Mouse (Mus musculus) liver, embryonic 16.5 days (tissue): ENCODE data around the gene Dock9. TPM values are rescaled to one million over a fixed set of nuclear protein-coding genes. Genes with fewer than 3 reads are reported as not detected.

Source experiments
- ATAC-seq: fragments of 200-750 bp; cut with Nextera tagmentation; 2 replicates; pipeline ENCODE4 v1.8.0; 2017; ENCODE audit warnings: low read depth, mild to moderate bottlenecking, moderate number of reproducible peaks, moderate library complexity
- H3K27ac ChIP-seq: fragments of 300-500 bp; sonication (generic); 2 replicates; pipeline ENCODE4 v1.5.1; 2014; ENCODE audit warnings: mild to moderate bottlenecking, low read length
- H3K27me3 ChIP-seq: fragments of 300-500 bp; sonication (generic); 2 replicates; pipeline ENCODE4 v1.6.1; 2014; ENCODE audit warnings: low read depth, low read length, mixed read lengths; ENCODE audit not compliant: control insufficient read depth, insufficient read depth
- H3K36me3 ChIP-seq: fragments of 300-500 bp; sonication (generic); 2 replicates; pipeline ENCODE4 v1.6.1; 2014; ENCODE audit warnings: mild to moderate bottlenecking; ENCODE audit not compliant: control insufficient read depth, insufficient read depth
- H3K4me1 ChIP-seq: fragments of 300-500 bp; sonication (generic); 2 replicates; pipeline ENCODE4 v1.6.1; 2014; ENCODE audit warnings: low read depth, low read length, mixed read lengths; ENCODE audit not compliant: control insufficient read depth
- H3K4me2 ChIP-seq: fragments of 300-500 bp; sonication (generic); 2 replicates; pipeline ENCODE4 v1.6.1; 2014; ENCODE audit warnings: low read depth, low read length, mixed read lengths
- H3K4me3 ChIP-seq: fragments of 300-500 bp; sonication (generic); 2 replicates; pipeline ENCODE4 v1.5.1; 2014; ENCODE audit warnings: low read depth, mild to moderate bottlenecking, low read length
- H3K9ac ChIP-seq: fragments of 300-500 bp; sonication (generic); 2 replicates; pipeline ENCODE4 v1.6.1; 2014; ENCODE audit warnings: low read depth, low read length
- H3K9me3 ChIP-seq: fragments of 300-500 bp; sonication (generic); replicated peaks from 2 replicates; pipeline ENCODE4 v1.6.1; 2016; ENCODE audit warnings: low read length; ENCODE audit not compliant: control insufficient read depth
- WGBS: fragments of 180-500 bp; shearing (Covaris S2); extraction: QIAGEN DNeasy Blood & Tissue Kit; methylation state at CpG from one replicate; pipeline ENCODE4 v1.1.7; 2014; ENCODE audit not compliant: insufficient replicate concordance; 5-methylcytosine and 5-hydroxymethylcytosine counted together
- polyA plus RNA-seq: library from polyadenylated mRNA; unstranded; fragments of >200 nt; fragmentation: Nextera tagmentation; extraction: Ambion mirVana; gene quantifications from 2 replicates; pipeline ENCODE4 v1.2.1, GENCODE M21; 2015

Dock9 gene
- polyA plus RNA-seq, 1 experiment from 2014 or later, result 1.6 TPM

- no peak for ATAC-seq
- Histone ChIP-seq H3K27ac (no peak overlapping the region), H3K4me2 (no peak overlapping the region), H3K9ac (no peak overlapping the region), H3K4me3 (no peak overlapping the region), H3K4me1 (no peaks in the 10 kb centered on the region), H3K36me3 (no peaks in the 10 kb centered on the region), H3K9me3 (no peaks in the 10 kb centered on the region), H3K27me3 (no peaks in the 10 kb centered on the region)
- WGBS, result 71% methylated on average over 3 of the region's 3 CpGs
Observed at GRCm38 (mm10) chr14:121621806-121622205, 175.8 kb downstream of the Dock9 start.

- H3K4me1 ChIP-seq, result no peaks in the 10 kb centered on the region
- no peak overlapping the region for H3K4me3 ChIP-seq
- H3K27me3 ChIP-seq, result no peaks in the 10 kb centered on the region
- H3K36me3 ChIP-seq, result no peaks in the 10 kb centered on the region
- 72% methylated on average over 3 of the region's 3 CpGs for WGBS
- ATAC-seq, result no peak
- no peaks in the 10 kb centered on the region for H3K9me3 ChIP-seq
- H3K9ac ChIP-seq, result no peak overlapping the region
- no peak overlapping the region for H3K27ac ChIP-seq
- H3K4me2 ChIP-seq, result no peak overlapping the region
Observed at GRCm38 (mm10) chr14:121620567-121620966, 177.1 kb downstream of the Dock9 start.

GRCm38 (mm10) chr14:121620157-121620556, 177.5 kb downstream of the Dock9 start:
- H3K36me3 ChIP-seq, result no peaks in the 10 kb centered on the region
- H3K4me3 ChIP-seq, result no peak overlapping the region
- H3K4me2 ChIP-seq, result no peak overlapping the region
- H3K27ac ChIP-seq, result no peak overlapping the region
- H3K9me3 ChIP-seq, result no peaks in the 10 kb centered on the region
- no peaks in the 10 kb centered on the region for H3K27me3 ChIP-seq
- H3K4me1 ChIP-seq, result no peaks in the 10 kb centered on the region
- WGBS, result 81% methylated on average over 7 of the region's 7 CpGs
- ATAC-seq, result no peak
- no peak overlapping the region for H3K9ac ChIP-seq

GRCm38 (mm10) chr14:121617645-121618390, 179.8 kb downstream of the Dock9 start:
- no peak overlapping the region for H3K4me3 ChIP-seq
- no peaks in the 10 kb centered on the region for H3K9me3 ChIP-seq
- no peak overlapping the region for H3K27ac ChIP-seq
- no peaks in the 10 kb centered on the region for H3K36me3 ChIP-seq
- no peaks in the 10 kb centered on the region for H3K27me3 ChIP-seq
- no peak for ATAC-seq
- no peak overlapping the region for H3K4me2 ChIP-seq
- H3K4me1 ChIP-seq, result no peaks in the 10 kb centered on the region
- no peak overlapping the region for H3K9ac ChIP-seq
- WGBS, result 67% methylated on average over 4 of the region's 4 CpGs

- no peak for ATAC-seq
- no peak overlapping the region for H3K4me2 ChIP-seq
Observed at GRCm38 (mm10) chr14:121615431-121615830, 182.2 kb downstream of the Dock9 start.

GRCm38 (mm10) chr14:121614461-121615170, 183.0 kb downstream of the Dock9 start:
- ATAC-seq, result 0 out of 2 replicates have a peak, but pooled peaks have one; percentile 56
- Histone ChIP-seq H3K27ac (no peak overlapping the region), H3K36me3 (no peaks in the 10 kb centered on the region), H3K4me2 (no peak overlapping the region), H3K9me3 (no peaks in the 10 kb centered on the region), H3K4me1 (no peaks in the 10 kb centered on the region), H3K27me3 (no peaks in the 10 kb centered on the region), H3K9ac (no peak overlapping the region), H3K4me3 (no peak overlapping the region)
- WGBS, result 51% methylated on average over 6 of the region's 6 CpGs

More at GRCm38 (mm10) chr14:121615431-121615830, 182.2 kb downstream of the Dock9 start:
- H3K27ac ChIP-seq, result no peak overlapping the region
- H3K9me3 ChIP-seq, result no peaks in the 10 kb centered on the region
- no peak overlapping the region for H3K4me3 ChIP-seq
- H3K27me3 ChIP-seq, result no peaks in the 10 kb centered on the region
- H3K9ac ChIP-seq, result no peak overlapping the region
- no peaks in the 10 kb centered on the region for H3K36me3 ChIP-seq
- WGBS, result 70% methylated on average over 10 of the region's 10 CpGs
- no peaks in the 10 kb centered on the region for H3K4me1 ChIP-seq

GRCm38 (mm10) chr14:121613490-121613889, 184.1 kb downstream of the Dock9 start:
- WGBS, result 58% methylated on average over 3 of the region's 3 CpGs
- Histone ChIP-seq H3K9ac (no peak overlapping the region), H3K27me3 (no peaks in the 10 kb centered on the region), H3K4me2 (no peak overlapping the region), H3K36me3 (no peaks in the 10 kb centered on the region), H3K4me3 (no peak overlapping the region), H3K9me3 (no peaks in the 10 kb centered on the region), H3K27ac (no peak overlapping the region), H3K4me1 (no peaks in the 10 kb centered on the region)
- ATAC-seq, result no peak

- no peaks in the 10 kb centered on the region for H3K27me3 ChIP-seq
Observed at GRCm38 (mm10) chr14:121612926-121613325, 184.7 kb downstream of the Dock9 start.

GRCm38 (mm10) chr14:121611533-121611932, 186.1 kb downstream of the Dock9 start:
- no peak for ATAC-seq
- no peaks in the 10 kb centered on the region for H3K4me1 ChIP-seq
- H3K4me2 ChIP-seq, result no peak overlapping the region
- H3K27me3 ChIP-seq, result no peaks in the 10 kb centered on the region
- no peak overlapping the region for H3K9ac ChIP-seq
- H3K27ac ChIP-seq, result no peak overlapping the region
- 45% methylated on average over 4 of the region's 4 CpGs for WGBS
- H3K36me3 ChIP-seq, result no peaks in the 10 kb centered on the region
- no peak overlapping the region for H3K4me3 ChIP-seq
- H3K9me3 ChIP-seq, result no peaks in the 10 kb centered on the region

More at GRCm38 (mm10) chr14:121612926-121613325, 184.7 kb downstream of the Dock9 start:
- no peak overlapping the region for H3K27ac ChIP-seq
- no peaks in the 10 kb centered on the region for H3K36me3 ChIP-seq
- no peaks in the 10 kb centered on the region for H3K9me3 ChIP-seq
- H3K4me2 ChIP-seq, result no peak overlapping the region
- H3K4me3 ChIP-seq, result no peak overlapping the region
- 68% methylated on average over 4 of the region's 4 CpGs for WGBS
- no peaks in the 10 kb centered on the region for H3K4me1 ChIP-seq
- no peak for ATAC-seq
- no peak overlapping the region for H3K9ac ChIP-seq
